Mouse (Mus musculus) stomach, embryonic 14.5 days (tissue): ENCODE measurements around the gene Tmem165. TPM values are rescaled to one million over a fixed set of nuclear protein-coding genes. Genes with fewer than 3 reads are reported as not detected.

Source experiments
- ATAC-seq: fragments of 200-750 bp; cut with Nextera tagmentation; 2 replicates; pipeline ENCODE4 v1.8.0; 2017; ENCODE audit warnings: low read depth, moderate TSS enrichment; ENCODE audit not compliant: insufficient number of reproducible peaks, insufficient read depth, low FRiP score
- H3K27ac ChIP-seq: fragments of 300-500 bp; sonication (generic); 2 replicates; pipeline ENCODE4 v1.5.1; 2014; ENCODE audit warnings: mild to moderate bottlenecking, low read length, moderate library complexity, mixed read lengths
- H3K27me3 ChIP-seq: fragments of 300-500 bp; sonication (generic); 2 replicates; pipeline ENCODE4 v1.6.1; 2014; ENCODE audit warnings: low read length, control low read depth, mixed read lengths; ENCODE audit not compliant: control insufficient read depth, insufficient read depth
- H3K36me3 ChIP-seq: fragments of 300-500 bp; sonication (generic); 2 replicates; pipeline ENCODE4 v1.6.1; 2014; ENCODE audit warnings: mild to moderate bottlenecking, control low read depth, low read length, moderate library complexity, mixed read lengths; ENCODE audit not compliant: control insufficient read depth, insufficient read depth
- H3K4me1 ChIP-seq: fragments of 300-500 bp; sonication (generic); 2 replicates; pipeline ENCODE4 v1.6.1; 2014; ENCODE audit warnings: low read length, control low read depth, mixed read lengths; ENCODE audit not compliant: control insufficient read depth, insufficient read depth
- H3K4me2 ChIP-seq: fragments of 300-500 bp; sonication (generic); replicated peaks from 2 replicates; pipeline ENCODE4 v1.6.1; 2014; ENCODE audit warnings: low read depth, low read length, control low read depth
- H3K4me3 ChIP-seq: fragments of 300-500 bp; sonication (generic); 2 replicates; pipeline ENCODE4 v1.5.1; 2014; ENCODE audit warnings: low read depth, low read length, control low read depth
- H3K9ac ChIP-seq: fragments of 300-500 bp; sonication (generic); replicated peaks from 2 replicates; pipeline ENCODE4 v1.6.1; 2014; ENCODE audit warnings: low read depth, mild to moderate bottlenecking, control low read depth, low read length, moderate library complexity, mixed read lengths
- H3K9me3 ChIP-seq: fragments of 300-500 bp; sonication (generic); 2 replicates; pipeline ENCODE4 v1.6.1; 2016; ENCODE audit warnings: low read depth, low read length, control low read depth; ENCODE audit not compliant: control insufficient read depth
- WGBS: fragments of 180-500 bp; shearing (Covaris S2); extraction: QIAGEN DNeasy Blood & Tissue Kit; methylation state at CpG from one replicate; pipeline ENCODE4 v1.1.7; 2014; 5-methylcytosine and 5-hydroxymethylcytosine counted together
- polyA plus RNA-seq: library from polyadenylated mRNA; unstranded; fragments of >200 nt; fragmentation: Nextera tagmentation; extraction: Ambion mirVana; gene quantifications from 2 replicates; pipeline ENCODE4 v1.2.1, GENCODE M21; 2014

Tmem165 gene
- polyA plus RNA-seq, 1 experiment from 2014 or later: 120 TPM

GRCm38 (mm10) chr5:76140730-76141066 is 43.0 kb upstream of the Tmem165 start:
- peaks cover 12% of the 10 kb centered on the region; the same call in 1 of the 2 replicates for H3K4me1 ChIP-seq
- peak overlapping the region; percentile 73 for H3K4me2 ChIP-seq
- H3K9me3 ChIP-seq: no peaks in the 10 kb centered on the region
- H3K27me3 ChIP-seq: no peaks in the 10 kb centered on the region
- 6% methylated on average over 9 of the region's 9 CpGs for WGBS
- peak overlapping the region; percentile 84 for H3K9ac ChIP-seq
- peak overlapping the region; percentile 72 for H3K4me3 ChIP-seq
- ATAC-seq: peak; percentile 40; the same call in 1 of the 2 replicates
- no peaks in the 10 kb centered on the region for H3K36me3 ChIP-seq
- peak overlapping the region; percentile 98 for H3K27ac ChIP-seq

GRCm38 (mm10) chr5:76143356-76143755 is 40.3 kb upstream of the Tmem165 start:
- ATAC-seq: no peak
- H3K27ac ChIP-seq: no peak overlapping the region
- no peak overlapping the region for H3K4me3 ChIP-seq
- no peaks in the 10 kb centered on the region for H3K36me3 ChIP-seq
- H3K9me3 ChIP-seq: no peaks in the 10 kb centered on the region
- H3K27me3 ChIP-seq: no peaks in the 10 kb centered on the region
- H3K9ac ChIP-seq: no peak overlapping the region
- H3K4me1 ChIP-seq: peaks cover 12% of the 10 kb centered on the region; the same call in 1 of the 2 replicates
- no peak overlapping the region for H3K4me2 ChIP-seq
- 84% methylated on average over 4 of the region's 4 CpGs for WGBS

GRCm38 (mm10) chr5:76146401-76146800 is 37.3 kb upstream of the Tmem165 start:
- Histone ChIP-seq H3K4me1 (peaks cover 3% of the 10 kb centered on the region; the same call in 1 of the 2 replicates), H3K27me3 (no peaks in the 10 kb centered on the region), H3K9ac (no peak overlapping the region), H3K36me3 (peaks cover 11% of the 10 kb centered on the region), H3K4me3 (no peak overlapping the region), H3K4me2 (no peak overlapping the region), H3K27ac (no peak overlapping the region), H3K9me3 (no peaks in the 10 kb centered on the region)
- WGBS: 100% methylated on average over 1 of the region's 1 CpGs
- ATAC-seq: 0 out of 2 replicates have a peak, but pooled peaks have one; percentile 67

GRCm38 (mm10) chr5:76149436-76149835 is 34.2 kb upstream of the Tmem165 start:
- peaks cover 11% of the 10 kb centered on the region for H3K36me3 ChIP-seq
- H3K9ac ChIP-seq: no peak overlapping the region
- H3K9me3 ChIP-seq: no peaks in the 10 kb centered on the region
- H3K27ac ChIP-seq: no peak overlapping the region
- no peaks in the 10 kb centered on the region for H3K27me3 ChIP-seq
- no peak overlapping the region for H3K4me2 ChIP-seq
- H3K4me3 ChIP-seq: no peak overlapping the region
- ATAC-seq: no peak
- 91% methylated on average over 6 of the region's 6 CpGs for WGBS
- no peaks in the 10 kb centered on the region for H3K4me1 ChIP-seq

- Histone ChIP-seq H3K9me3 (no peaks in the 10 kb centered on the region), H3K9ac (no peak overlapping the region), H3K4me2 (no peak overlapping the region), H3K36me3 (peaks cover 16% of the 10 kb centered on the region), H3K4me1 (no peaks in the 10 kb centered on the region), H3K27me3 (no peaks in the 10 kb centered on the region), H3K4me3 (no peak overlapping the region), H3K27ac (no peak overlapping the region)
- no peak for ATAC-seq
- 90% methylated on average over 6 of the region's 6 CpGs for WGBS
Observed at GRCm38 (mm10) chr5:76152956-76153355, 30.7 kb upstream of the Tmem165 start.

- Histone ChIP-seq H3K27ac (no peak overlapping the region), H3K4me2 (no peak overlapping the region), H3K4me3 (no peak overlapping the region), H3K4me1 (no peaks in the 10 kb centered on the region), H3K9me3 (no peaks in the 10 kb centered on the region), H3K36me3 (peaks cover 16% of the 10 kb centered on the region), H3K9ac (no peak overlapping the region), H3K27me3 (no peaks in the 10 kb centered on the region)
- ATAC-seq: no peak
- 92% methylated on average over 11 of the region's 11 CpGs for WGBS
Observed at GRCm38 (mm10) chr5:76153430-76153829, 30.2 kb upstream of the Tmem165 start.

- WGBS: 85% methylated on average over 21 of the region's 21 CpGs
- Histone ChIP-seq H3K36me3 (peaks cover 13% of the 10 kb centered on the region), H3K27ac (no peak overlapping the region), H3K4me2 (no peak overlapping the region), H3K9ac (no peak overlapping the region), H3K4me3 (no peak overlapping the region), H3K27me3 (no peaks in the 10 kb centered on the region), H3K4me1 (no peaks in the 10 kb centered on the region), H3K9me3 (no peaks in the 10 kb centered on the region)
- no peak for ATAC-seq
Observed at GRCm38 (mm10) chr5:76154434-76155165, 29.1 kb upstream of the Tmem165 start.

- ATAC-seq: no peak
- no peaks in the 10 kb centered on the region for H3K9me3 ChIP-seq
- no peak overlapping the region for H3K4me3 ChIP-seq
- H3K4me1 ChIP-seq: no peaks in the 10 kb centered on the region
- WGBS: 77% methylated on average over 6 of the region's 6 CpGs
- no peak overlapping the region for H3K4me2 ChIP-seq
- peaks cover 5% of the 10 kb centered on the region; the same call in 1 of the 2 replicates for H3K36me3 ChIP-seq
- H3K27ac ChIP-seq: no peak overlapping the region
- no peak overlapping the region for H3K9ac ChIP-seq
- H3K27me3 ChIP-seq: no peaks in the 10 kb centered on the region
Observed at GRCm38 (mm10) chr5:76159555-76159954, 24.1 kb upstream of the Tmem165 start.

- peaks cover 5% of the 10 kb centered on the region; the same call in 1 of the 2 replicates for H3K36me3 ChIP-seq
- H3K4me2 ChIP-seq: no peak overlapping the region
- no peaks in the 10 kb centered on the region for H3K4me1 ChIP-seq
- no peaks in the 10 kb centered on the region for H3K27me3 ChIP-seq
- no peaks in the 10 kb centered on the region for H3K9me3 ChIP-seq
- no peak for ATAC-seq
- WGBS: 49% methylated on average over 3 of the region's 3 CpGs
- H3K27ac ChIP-seq: no peak overlapping the region
- no peak overlapping the region for H3K4me3 ChIP-seq
- H3K9ac ChIP-seq: no peak overlapping the region
Observed at GRCm38 (mm10) chr5:76160086-76160485, 23.6 kb upstream of the Tmem165 start.
